Mouse (Mus musculus) embryonic fibroblast, embryonic 13.5 days (primary cell): Measurements from ENCODE around the gene Fam187b.

ENCODE experiments used
- CTCF ChIP-seq: IDR thresholded peaks from 2 replicates; pipeline ENCODE4 v1.5.1; 2011; ENCODE audit warnings: mild to moderate bottlenecking, control low read depth, low read length, moderate library complexity, borderline replicate concordance; ENCODE audit not compliant: insufficient read depth
- POLR2A ChIP-seq: IDR thresholded peaks from 2 replicates; pipeline ENCODE4 v1.6.1; 2011; ENCODE audit warnings: low read depth, mild to moderate bottlenecking, control low read depth, low read length, moderate library complexity

DNA sequence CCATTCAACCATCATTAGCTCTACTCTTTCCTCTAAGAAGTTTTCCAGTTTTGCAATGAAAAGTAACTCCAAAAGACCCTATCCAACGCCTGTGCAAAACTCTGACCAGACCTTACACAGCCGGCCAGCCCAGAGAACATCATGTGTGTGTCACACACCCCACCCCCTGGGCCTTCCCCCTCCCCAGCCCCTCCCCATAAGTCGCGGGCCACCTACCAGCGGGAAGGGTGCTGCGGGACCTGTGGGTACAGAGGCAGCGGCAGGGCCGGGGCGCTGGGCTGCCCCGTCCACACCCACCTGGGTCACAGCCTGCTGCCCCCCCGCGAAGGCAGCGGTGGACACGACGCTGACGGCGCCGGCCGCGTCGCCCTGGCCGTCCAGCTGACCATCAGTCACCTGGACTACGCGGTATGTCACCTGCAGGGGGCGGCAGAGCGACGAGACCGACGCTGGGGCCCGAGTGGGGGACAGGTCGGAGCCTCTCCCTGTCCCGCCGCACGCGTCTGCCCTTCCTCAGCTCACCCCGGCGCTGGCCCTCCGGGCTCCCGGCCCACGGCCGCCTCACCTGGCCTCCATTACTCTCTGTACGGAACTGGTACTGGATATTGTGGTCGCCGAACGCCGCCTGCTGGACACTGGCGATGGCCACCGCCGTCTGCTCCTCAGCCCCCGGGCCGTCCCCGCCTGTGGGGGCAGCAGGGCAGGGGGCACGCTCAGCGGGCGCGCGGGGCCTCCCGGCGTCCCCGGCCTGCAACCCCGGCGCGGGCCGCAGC is 17.8 kb upstream of the Fam187b start:
- TF ChIP-seq CTCF (peak; percentile 70; the same call in 1 of the 2 replicates), POLR2A (peak; percentile 48)
